Mouse (Mus musculus) bone marrow macrophage, adult 2 months (primary cell): ENCODE measurements around the gene Fndc8.

Source experiments
- CTCF ChIP-seq: IDR thresholded peaks from 2 replicates; pipeline ENCODE4 v1.5.1; 2012; ENCODE audit warnings: low read depth, mild to moderate bottlenecking, low read length, moderate library complexity
- POLR2A ChIP-seq: IDR thresholded peaks from 2 replicates; pipeline ENCODE4 v1.6.1; 2012; ENCODE audit warnings: mild to moderate bottlenecking, low read depth, low read length, borderline replicate concordance

- TF ChIP-seq CTCF (no peak), POLR2A (no peak)
These were observed 37.1 kb downstream of the Fndc8 start for GRCm38 (mm10) chr11:82928897-82929632.
